ENCODE assay signal across 9 mouse cellular contexts in genomic region chr2:105660874-105661622, GRCm38 (mm10). TPM values are rescaled to one million over a fixed set of nuclear protein-coding genes. Genes with fewer than 3 reads are reported as not detected.
DNase-seq lines count a peak whose midpoint lies in the region; ATAC-seq and TF ChIP-seq lines count a peak whose summit lies in the region.
"Had no signal": no experiment of that assay in that cellular context is flagged by ENCODE, and none has a peak within 500 bp of the region (broad histone marks: within the 10 kb centered on the region; RNA-seq: fewer than 3 reads in every experiment).

No protein-coding gene starts in this region.

- peak overlapping the region; percentile 66 for H3K4me3 ChIP-seq in E14TG2a.4 (replicated peaks; ENCODE audit: low read length)
- peak overlapping the region; percentile 30 for H3K4me3 ChIP-seq in forebrain, embryonic 12.5 days (replicated peaks)
- H3K4me3 ChIP-seq in limb, embryonic 13.5 days = peak overlapping the region; percentile 10; the same call in 1 of the 2 replicates
- no peak overlapping the region for H3K4me3 ChIP-seq in liver, embryonic 11.5 days (ENCODE audit: low read depth, low read length)
- H3K4me3 ChIP-seq in left cerebral cortex, adult 2 months = no peak overlapping the region

- no peaks in the 10 kb centered on the region for H3K9me3 ChIP-seq in E14TG2a.4 (ENCODE audit: low read length)
- no peaks in the 10 kb centered on the region for H3K9me3 ChIP-seq in forebrain, embryonic 12.5 days
- H3K9me3 ChIP-seq in limb, embryonic 13.5 days = no peaks in the 10 kb centered on the region
- H3K9me3 ChIP-seq in liver, embryonic 11.5 days (ENCODE audit: control insufficient read depth, low read length) = no peaks in the 10 kb centered on the region

- TF ChIP-seq CTCF in E14TG2a.4 (conservative IDR thresholded peaks at IDR 0.05; ENCODE audit: low read length) = no peak
- no peak for TF ChIP-seq CTCF in left cerebral cortex, adult 2 months (IDR thresholded peaks at IDR 0.05)

- no peaks in the 10 kb centered on the region for H3K36me3 ChIP-seq in E14TG2a.4 (ENCODE audit: insufficient read depth, low read length)
- no peaks in the 10 kb centered on the region for H3K36me3 ChIP-seq in forebrain, embryonic 12.5 days (replicated peaks)
- no peaks in the 10 kb centered on the region for H3K36me3 ChIP-seq in limb, embryonic 13.5 days
- no peaks in the 10 kb centered on the region for H3K36me3 ChIP-seq in liver, embryonic 11.5 days (ENCODE audit: control insufficient read depth, insufficient read depth, low read length)

- H3K4me2 ChIP-seq in forebrain, embryonic 12.5 days = peak overlapping the region; percentile 49
- 0 out of 2 replicates have a peak overlapping the region, but pooled peaks have one; percentile 45 for H3K4me2 ChIP-seq in limb, embryonic 13.5 days (replicated peaks)
- H3K4me2 ChIP-seq in liver, embryonic 11.5 days = no peak overlapping the region

- peaks cover 38% of the 10 kb centered on the region for H3K4me1 ChIP-seq in E14TG2a.4 (replicated peaks; ENCODE audit: low read depth, low read length)
- peaks cover 28% of the 10 kb centered on the region for H3K4me1 ChIP-seq in forebrain, embryonic 12.5 days
- peaks cover 9% of the 10 kb centered on the region; the same call in 1 of the 2 replicates for H3K4me1 ChIP-seq in limb, embryonic 13.5 days
- H3K4me1 ChIP-seq in liver, embryonic 11.5 days (replicated peaks; ENCODE audit: control insufficient read depth, insufficient read depth, low read length) = no peaks in the 10 kb centered on the region

- intact Hi-C loops in left cerebral cortex, adult 2 months (cut with DNase I) = loop anchor here (10.0 kb wide), 1 partner anchor 534 kb away; no protein-coding TSS in a partner anchor

- DNase-seq in Muller cell, postnatal 12 days (ENCODE audit: inconsistent ontology term) = peak; percentile 80
- DNase-seq in frontal cortex, postnatal 14 days (ENCODE audit: low spot score in 2 of 2) = no peak
- no peak for DNase-seq in liver, embryonic 11.5 days (ENCODE audit: low spot score)
- DNase-seq in natural killer cell, adult 2 months (ENCODE audit: low spot score in 2 of 2) = no peak
- no peak for DNase-seq in left cerebral cortex, adult 2 months (ENCODE audit: extremely low spot score in 1 of 2, low spot score in 2 of 2)
- DNase-seq: kidney, adult 11 months had no signal

- 1% methylated on average over 26 of the region's 26 CpGs for WGBS in forebrain, embryonic 12.5 days
- WGBS in limb, embryonic 13.5 days = under 1% methylated on average over 25 of the region's 26 CpGs
- WGBS in liver, embryonic 11.5 days = 3% methylated on average over 26 of the region's 26 CpGs

- H3K9ac ChIP-seq in forebrain, embryonic 12.5 days = no peak overlapping the region
- no peak overlapping the region for H3K9ac ChIP-seq in limb, embryonic 13.5 days
- no peak overlapping the region for H3K9ac ChIP-seq in liver, embryonic 11.5 days (ENCODE audit: low read depth, low read length)

- peaks cover 93% of the 10 kb centered on the region for H3K27me3 ChIP-seq in E14TG2a.4 (ENCODE audit: insufficient read depth, low read length)
- H3K27me3 ChIP-seq in forebrain, embryonic 12.5 days = peaks cover 94% of the 10 kb centered on the region
- peaks cover 96% of the 10 kb centered on the region for H3K27me3 ChIP-seq in limb, embryonic 13.5 days
- peaks cover 94% of the 10 kb centered on the region for H3K27me3 ChIP-seq in liver, embryonic 11.5 days (replicated peaks; ENCODE audit: control insufficient read depth, insufficient read depth, low read length)

- peak; percentile 17; the same call in 1 of the 2 replicates for ATAC-seq in forebrain, embryonic 12.5 days (ENCODE audit: low FRiP score)
- ATAC-seq in limb, embryonic 13.5 days (ENCODE audit: low FRiP score, low read depth) = no peak
- no peak for ATAC-seq in liver, embryonic 11.5 days (replicated peaks; ENCODE audit: low FRiP score)

- no peak overlapping the region for H3K27ac ChIP-seq in forebrain, embryonic 12.5 days
- H3K27ac ChIP-seq in limb, embryonic 13.5 days = no peak overlapping the region
- no peak overlapping the region for H3K27ac ChIP-seq in liver, embryonic 11.5 days (ENCODE audit: low read depth, low read length)
- no peak overlapping the region for H3K27ac ChIP-seq in left cerebral cortex, adult 2 months

RNA-seq across cellular contexts. Expression of gene Pax6, which starts 7.7 kb away (rescaled TPM):
- 110 and 111 TPM in 2 replicates for polyA plus RNA-seq in forebrain, embryonic 12.5 days (2016; fragmentation: Nextera tagmentation; extraction: Ambion mirVana)
- 0.39 and 0.55 TPM in 2 replicates for polyA plus RNA-seq in limb, embryonic 13.5 days (2015; fragmentation: Nextera tagmentation; extraction: Ambion mirVana)
- polyA plus RNA-seq in liver, embryonic 11.5 days (2014; fragmentation: Nextera tagmentation; extraction: Ambion mirVana) = 0.26 TPM in 1 of 2 replicates, not detected in the other
- 10 to 100 TPM in 1 of 2 experiments, 1 to 10 TPM in 1; 8.2 to 11.7 TPM for total RNA-seq in left cerebral cortex, adult 2 months (2021)

Comparison
In these comparisons a context has a peak if more than half of its experiments do, and no peak if none do; other contexts are left out.
1. H3K4me3 ChIP-seq: peak in E14TG2a.4 (single experiment), forebrain, embryonic 12.5 days (single experiment) and limb, embryonic 13.5 days (single experiment); none in liver, embryonic 11.5 days (single experiment) and left cerebral cortex, adult 2 months (single experiment).
2. RNA of gene Pax6, which starts 7.7 kb away (polyA plus RNA-seq): 110 to 111 TPM in forebrain, embryonic 12.5 days; 0.39 to 0.55 TPM in limb, embryonic 13.5 days and 0.26 TPM in liver, embryonic 11.5 days; every median in the first group is over 10 times any median in the second.